Mouse (Mus musculus): ENCODE results near the gene Uvssa.
A peak's percentile ranks its signal among the peaks of the same experiment; 100 is the strongest.

Uvssa gene

GRCm38 (mm10) chr5:33442927-33443710 is 64.8 kb downstream of the Uvssa start:
- peak; percentile 49 for DNase-seq (ENCODE audit: low read depth, low spot score)

DNA sequence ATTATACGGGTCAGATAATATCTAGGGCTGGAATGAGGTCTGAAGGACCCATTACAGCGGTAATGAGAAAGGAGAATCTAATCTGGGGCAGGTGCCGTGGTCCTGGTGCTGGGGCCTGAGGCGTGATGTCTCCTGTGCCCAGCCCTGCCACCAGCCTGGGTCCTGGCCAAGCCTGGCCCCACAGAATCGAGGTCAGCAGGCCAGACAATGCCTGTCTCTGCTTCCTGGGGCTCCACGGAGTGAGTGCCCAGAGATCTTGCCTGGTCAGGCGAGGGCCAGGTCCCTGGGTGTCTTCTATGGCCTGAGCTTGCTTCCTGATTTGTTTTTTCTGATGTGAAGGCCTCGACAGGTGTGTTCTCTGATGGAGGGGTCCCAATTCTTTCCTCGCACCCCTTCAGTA is 65.4 kb downstream of the Uvssa start:
- no peak for DNase-seq (ENCODE audit: low read depth, low spot score)

GRCm38 (mm10) chr5:33455737-33456136 is 77.4 kb downstream of the Uvssa start:
- no peak for DNase-seq (ENCODE audit: low read depth, low spot score)

GRCm38 (mm10) chr5:33458132-33458622 is 79.8 kb downstream of the Uvssa start:
- DNase-seq (ENCODE audit: low read depth, low spot score): no peak

- DNase-seq (ENCODE audit: low read depth, low spot score): no peak
These were observed 80.8 kb downstream of the Uvssa start for GRCm38 (mm10) chr5:33459111-33459510.

DNA sequence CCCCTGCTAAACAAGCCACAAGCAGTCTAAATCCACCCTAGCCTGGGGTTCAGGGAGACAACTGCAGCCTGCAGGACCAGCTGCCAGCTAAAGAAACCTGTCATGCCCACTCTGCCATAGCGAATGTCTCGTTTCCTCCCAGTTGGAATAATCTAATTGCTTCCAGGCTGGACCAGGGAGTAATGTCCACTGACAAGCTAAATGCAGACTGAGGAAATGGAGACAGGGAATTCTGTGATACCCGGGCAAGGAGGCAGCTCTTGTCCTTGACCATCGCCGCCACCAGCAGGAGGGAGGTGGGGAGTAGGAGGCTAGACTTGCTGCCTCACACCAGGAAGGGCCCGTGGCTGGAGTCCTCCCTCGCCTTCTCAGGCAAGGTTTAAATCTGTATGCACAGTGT is 86.0 kb downstream of the Uvssa start:
- no peak for DNase-seq (ENCODE audit: low read depth, low spot score)

DNA sequence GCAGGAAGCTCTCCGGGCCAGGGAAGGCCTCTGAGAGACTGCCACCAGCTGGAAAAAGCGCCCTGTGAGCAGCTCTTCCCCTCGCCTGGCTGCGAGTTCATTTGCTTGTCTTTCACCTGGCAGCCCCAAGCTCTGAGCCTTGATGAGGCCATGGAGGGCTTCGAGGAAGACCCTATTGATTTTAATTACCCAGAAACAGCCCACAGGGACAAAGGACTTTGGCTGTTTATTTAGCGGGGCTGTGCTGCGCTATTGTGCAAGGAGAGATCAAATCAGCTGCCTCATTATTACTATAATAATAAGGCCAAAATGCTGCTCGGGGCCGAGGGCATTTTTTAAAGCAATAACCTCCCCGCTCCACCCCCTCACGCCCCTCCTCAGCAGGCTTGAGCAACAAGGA is 87.1 kb downstream of the Uvssa start:
- DNase-seq (ENCODE audit: low read depth, low spot score): no peak
